Mouse (Mus musculus): ENCODE results near the gene Ran.

DNA sequence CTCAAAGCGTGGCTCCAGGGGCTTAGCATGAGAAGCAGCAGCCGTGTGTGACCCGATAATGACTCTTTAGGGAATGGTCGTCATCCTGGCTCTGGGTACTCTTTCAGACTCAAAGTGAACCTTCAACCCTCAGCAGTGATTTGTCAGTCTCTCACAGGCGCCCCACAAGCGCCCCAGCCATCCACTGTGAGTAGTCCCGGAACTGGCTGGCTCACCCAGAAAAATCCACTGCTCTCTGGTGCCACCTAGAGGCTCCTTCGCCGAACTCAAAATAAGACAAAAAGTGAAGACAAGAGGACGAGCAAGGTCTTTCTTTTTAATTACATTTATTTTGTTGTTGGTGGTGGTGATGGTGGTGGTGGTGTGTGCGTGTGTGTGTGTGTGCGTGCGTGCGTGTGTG lies 48.6 kb upstream of the Ran start:
- TF ChIP-seq CTCF (IDR thresholded peaks at IDR 0.05; ENCODE audit: insufficient read depth, low read depth, low read length) (peak; percentile 59), POLR2A (IDR thresholded peaks at IDR 0.05; ENCODE audit: insufficient read depth, low read depth, low read length) (no peak)

All from olfactory bulb, adult 2 months (tissue).